Mouse (Mus musculus) ovary, adult 18-20 months (tissue): Measurements from ENCODE around the gene Hipk3.

ENCODE experiments used
- DNase-seq: peaks from one replicate; pipeline ENCODE4 v3.0.0; 2022; ENCODE audit warnings: low spot score, mixed read lengths

Hipk3 gene

GRCm38 (mm10) chr2:104411806-104412205 is 82.4 kb downstream of the Hipk3 start:
- DNase-seq: no peak

GRCm38 (mm10) chr2:104410963-104411545 is 83.2 kb downstream of the Hipk3 start, which contains the start of gene D430041D05Rik:
TSS of gene D430041D05Rik (minus strand) at chr2:104411013.
- DNase-seq: no peak

- no peak for DNase-seq
These were observed 84.1 kb downstream of the Hipk3 start for GRCm38 (mm10) chr2:104409851-104410821.

- no peak for DNase-seq
These were observed 85.9 kb downstream of the Hipk3 start for GRCm38 (mm10) chr2:104408351-104408750.

- no peak for DNase-seq
These were observed 86.3 kb downstream of the Hipk3 start for GRCm38 (mm10) chr2:104407913-104408312.

- DNase-seq: no peak
These were observed 90.2 kb downstream of the Hipk3 start for GRCm38 (mm10) chr2:104404036-104404435.

GRCm38 (mm10) chr2:104398651-104399290 is 95.5 kb downstream of the Hipk3 start:
- DNase-seq: no peak

- DNase-seq: no peak
These were observed 98.3 kb downstream of the Hipk3 start for GRCm38 (mm10) chr2:104395961-104396360.

GRCm38 (mm10) chr2:104394769-104395168 is 99.5 kb downstream of the Hipk3 start:
- DNase-seq: no peak

- DNase-seq: no peak
These were observed 101.4 kb downstream of the Hipk3 start for GRCm38 (mm10) chr2:104392700-104393312.

- DNase-seq: no peak
These were observed 105.0 kb downstream of the Hipk3 start for GRCm38 (mm10) chr2:104389231-104389630.

GRCm38 (mm10) chr2:104385941-104386340 is 108.3 kb downstream of the Hipk3 start:
- no peak for DNase-seq

GRCm38 (mm10) chr2:104383589-104383988 is 110.7 kb downstream of the Hipk3 start:
- DNase-seq: no peak

- no peak for DNase-seq
These were observed 111.4 kb downstream of the Hipk3 start for GRCm38 (mm10) chr2:104382813-104383212.

- DNase-seq: no peak
These were observed 114.9 kb downstream of the Hipk3 start for GRCm38 (mm10) chr2:104379304-104379703.

GRCm38 (mm10) chr2:104378791-104379190 is 115.5 kb downstream of the Hipk3 start:
- DNase-seq: no peak

GRCm38 (mm10) chr2:104377990-104378389 is 116.3 kb downstream of the Hipk3 start:
- no peak for DNase-seq
